Mouse (Mus musculus) v-Abl transformed pro-B cells (cell line): ENCODE measurements around the gene Mad1l1.

Experiments
- in situ Hi-C, 2 experiments: fragments of 400-800 bp; cut with MboI; formaldehyde crosslinking; loops; one replicate each; pipeline ENCODE4 v1.15.1; 2025; ENCODE audit not compliant: unreplicated experiment in 2 of 2

The Mad1l1 gene

DNA sequence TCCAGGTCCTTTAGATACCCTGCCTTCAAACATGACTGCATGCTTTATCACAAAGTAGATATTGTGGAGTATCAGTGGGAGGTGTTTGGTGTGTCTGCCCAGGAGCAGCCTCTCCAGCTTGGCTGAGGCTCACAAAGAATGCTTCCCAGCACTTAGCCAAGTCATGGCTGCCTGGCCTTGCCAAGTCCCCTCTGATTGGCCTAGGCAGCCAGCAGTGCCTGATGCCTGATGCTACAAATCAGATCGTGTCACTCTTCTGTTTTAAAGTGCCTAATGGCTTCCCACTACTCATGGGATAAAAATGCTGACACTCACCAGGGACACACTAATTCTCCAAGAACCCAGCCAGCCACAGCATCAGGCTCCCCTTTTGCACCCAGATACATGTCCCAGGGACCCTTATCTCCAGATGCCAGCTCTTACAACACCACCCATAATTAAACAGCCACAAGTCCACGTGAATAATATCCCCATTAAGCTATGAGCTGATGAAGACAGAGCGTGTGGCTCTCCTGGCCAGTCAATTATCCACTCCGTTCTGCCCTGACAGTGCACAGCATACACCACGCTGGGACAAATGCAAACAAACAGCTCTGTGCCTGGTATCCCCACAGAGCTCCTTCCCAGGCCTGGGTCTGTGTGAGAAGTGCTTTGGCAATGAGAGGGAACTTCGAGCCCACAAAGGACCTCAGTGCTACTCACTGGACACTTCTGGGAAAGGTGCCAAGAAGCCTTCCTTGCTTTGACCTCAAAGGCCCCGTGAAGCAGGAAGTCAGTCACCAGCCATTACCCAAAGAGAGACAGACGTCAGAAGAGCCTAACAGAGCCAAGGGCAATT lies 205.7 kb downstream of the Mad1l1 start:
- in situ Hi-C loops = no loop called here

DNA sequence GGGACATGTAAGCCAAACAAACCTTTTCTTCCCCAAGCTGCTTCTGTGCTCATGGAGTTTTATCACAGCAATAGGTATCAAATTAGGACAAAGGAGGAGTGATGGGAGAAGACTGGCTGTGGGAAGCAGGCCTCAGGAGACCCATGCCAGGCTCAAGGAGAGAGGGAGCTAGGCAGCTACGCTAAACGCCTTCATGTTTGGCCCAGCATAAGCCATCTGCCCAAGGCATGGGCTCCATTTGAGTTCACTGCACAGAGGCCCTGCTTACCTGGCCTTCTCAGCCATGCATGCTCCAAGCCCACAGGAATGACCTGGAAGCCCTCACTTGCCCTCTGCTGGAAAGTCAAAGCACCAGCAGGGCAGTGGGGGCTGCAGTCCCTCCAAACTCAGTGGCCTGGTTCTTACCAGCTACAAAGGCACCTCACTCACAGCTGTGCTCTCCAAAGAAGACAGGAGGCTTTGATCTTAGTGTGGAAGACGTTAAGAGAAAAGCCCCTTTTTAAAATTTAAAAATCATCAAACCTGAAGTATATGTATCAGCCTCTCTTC lies 206.8 kb downstream of the Mad1l1 start:
- in situ Hi-C loops = no loop called here

DNA sequence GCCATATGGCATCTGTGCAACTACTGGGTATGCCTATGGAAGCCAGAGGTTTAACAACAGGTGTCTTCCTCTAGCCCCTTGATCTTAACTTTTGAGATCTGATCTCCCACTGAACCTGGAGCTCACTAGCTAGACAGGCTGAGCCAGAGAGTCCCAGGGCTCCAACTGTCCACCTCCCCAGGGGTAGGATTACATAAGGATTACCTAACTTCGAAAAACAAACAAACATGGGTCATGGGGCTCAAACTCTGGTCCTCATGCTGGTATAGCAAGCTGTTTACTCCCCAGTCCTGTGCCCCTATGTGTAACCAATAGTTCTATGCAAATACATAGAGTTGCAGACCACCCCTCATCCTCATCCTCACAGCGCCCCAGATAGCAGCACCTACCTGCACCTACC lies 208.1 kb downstream of the Mad1l1 start:
- in situ Hi-C loops = no loop called here

DNA sequence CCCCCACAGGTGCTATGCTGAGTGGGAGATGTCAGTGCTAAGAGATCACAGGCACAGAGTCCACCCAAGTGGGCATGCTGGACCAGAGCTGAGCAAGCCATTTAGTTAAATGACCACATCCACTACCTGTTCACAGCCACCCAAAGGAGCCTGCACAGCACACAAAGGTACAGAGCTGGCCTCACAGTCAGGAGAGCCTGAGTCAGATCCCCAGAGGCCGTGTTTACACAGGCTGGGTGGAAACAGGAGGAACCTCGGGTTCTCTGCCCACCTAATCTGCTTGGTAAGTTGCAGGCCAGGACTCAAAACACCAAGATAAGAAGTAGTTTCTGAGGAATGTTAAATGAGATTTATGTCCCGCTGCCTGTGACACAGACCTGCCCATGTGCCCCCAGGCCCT lies 211.3 kb downstream of the Mad1l1 start:
- in situ Hi-C loops = no loop called here

DNA sequence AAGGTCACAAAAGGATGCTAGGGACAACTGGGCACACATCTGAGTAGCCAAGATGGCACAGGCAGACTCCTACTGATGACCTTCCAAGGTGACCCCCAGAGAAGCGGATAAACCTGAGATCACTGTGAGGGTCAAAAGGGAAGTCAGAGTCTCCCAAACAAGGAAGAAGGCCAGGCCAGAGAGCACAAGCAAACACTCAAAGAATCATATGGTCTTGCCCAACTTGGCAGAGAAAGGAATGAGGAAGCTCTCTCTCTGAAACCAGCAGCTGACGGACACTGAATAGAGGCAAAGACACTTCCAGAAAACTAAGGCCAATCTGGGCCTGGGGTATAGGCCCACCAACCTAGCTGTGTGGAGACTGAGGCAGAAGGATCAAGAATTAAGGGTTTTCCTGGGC lies 213.4 kb downstream of the Mad1l1 start:
- in situ Hi-C loops = no loop called here

DNA sequence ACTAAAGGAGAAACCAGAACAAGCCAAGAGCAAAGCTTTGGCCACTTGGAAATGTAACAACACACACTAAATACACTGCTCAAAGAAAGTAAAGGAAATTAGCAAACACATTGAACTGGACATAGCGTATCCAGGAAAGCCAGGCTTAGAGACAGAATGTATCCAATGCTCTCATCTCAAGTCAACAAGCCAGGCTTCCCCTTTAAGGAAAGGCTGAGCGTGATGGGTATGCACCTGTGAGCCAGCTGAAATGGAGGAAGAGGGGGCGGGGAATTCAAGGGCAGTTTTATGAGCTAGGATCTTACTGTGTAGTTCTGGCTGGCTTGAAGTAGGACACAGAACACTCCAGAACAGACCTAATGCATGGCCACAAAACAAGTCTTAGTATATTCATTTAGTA lies 215.3 kb downstream of the Mad1l1 start:
- in situ Hi-C loops = no loop called here

DNA sequence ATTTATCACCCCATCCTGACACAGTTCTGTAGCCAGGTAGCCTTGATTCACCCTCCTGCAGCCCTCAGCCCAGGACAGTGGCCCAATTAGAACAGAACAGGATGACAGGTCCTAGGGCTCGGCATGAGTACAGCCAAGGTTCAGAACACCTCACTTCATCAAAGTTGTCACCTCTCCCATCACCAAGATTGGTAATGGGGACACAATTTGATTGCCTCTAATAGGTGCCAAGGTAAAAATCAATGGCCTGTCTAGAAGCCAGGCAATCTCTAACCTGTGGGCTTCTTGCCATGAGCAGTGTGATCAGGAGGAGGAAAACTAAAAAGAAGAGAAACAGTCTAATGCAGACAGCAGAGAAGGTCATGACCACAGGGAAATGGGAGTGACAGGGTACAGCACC lies 216.5 kb downstream of the Mad1l1 start:
- in situ Hi-C loops = no loop called here

DNA sequence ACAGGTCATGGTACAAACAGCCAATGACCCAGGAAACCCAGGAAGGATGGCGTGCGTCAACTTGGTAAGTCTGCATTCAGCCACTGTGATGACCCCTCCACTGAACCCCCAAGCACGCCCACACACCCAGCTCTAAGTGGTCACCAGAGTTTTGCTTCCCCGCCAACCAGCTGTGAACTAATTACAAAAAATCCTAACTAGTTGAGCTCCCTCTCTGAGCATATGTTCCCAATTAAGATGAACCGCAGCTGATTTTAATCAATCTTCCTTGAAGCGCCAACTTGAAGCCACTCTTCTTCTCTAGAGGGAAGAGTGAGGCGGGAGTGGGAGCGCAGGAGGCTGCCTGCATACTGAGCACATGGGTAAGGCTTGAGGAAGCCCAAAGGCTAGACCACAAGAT lies 218.6 kb downstream of the Mad1l1 start:
- in situ Hi-C loops = no loop called here

DNA sequence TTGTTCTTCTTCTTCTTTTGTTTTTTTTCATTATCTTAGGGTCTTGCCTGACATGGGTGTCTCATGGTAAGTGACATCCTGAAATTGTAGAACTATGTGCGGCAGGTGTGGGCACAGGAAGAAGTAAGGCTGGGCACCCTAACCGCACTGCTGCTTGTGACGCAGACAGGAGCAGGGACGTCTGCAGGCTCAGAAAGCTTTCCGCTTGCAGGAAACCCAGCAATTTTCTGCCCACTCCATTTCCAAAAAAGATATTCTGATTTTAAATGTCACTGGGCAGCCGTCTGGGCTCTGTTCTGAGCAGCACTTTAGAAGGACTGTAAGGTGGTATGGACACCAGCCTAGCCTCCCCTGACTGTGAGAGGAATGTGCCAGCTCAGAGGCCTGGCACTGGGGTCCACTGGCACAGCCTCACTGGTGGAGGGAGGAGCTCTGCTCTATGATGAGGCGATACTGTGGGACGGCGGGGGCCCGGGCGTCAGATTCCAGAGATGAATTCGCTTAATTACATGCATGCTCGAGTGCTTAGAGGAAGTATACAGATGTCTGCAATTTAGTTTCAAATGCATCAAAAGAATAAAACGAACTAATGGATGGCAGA lies 219.8 kb downstream of the Mad1l1 start:
- in situ Hi-C loops = no loop called here

DNA sequence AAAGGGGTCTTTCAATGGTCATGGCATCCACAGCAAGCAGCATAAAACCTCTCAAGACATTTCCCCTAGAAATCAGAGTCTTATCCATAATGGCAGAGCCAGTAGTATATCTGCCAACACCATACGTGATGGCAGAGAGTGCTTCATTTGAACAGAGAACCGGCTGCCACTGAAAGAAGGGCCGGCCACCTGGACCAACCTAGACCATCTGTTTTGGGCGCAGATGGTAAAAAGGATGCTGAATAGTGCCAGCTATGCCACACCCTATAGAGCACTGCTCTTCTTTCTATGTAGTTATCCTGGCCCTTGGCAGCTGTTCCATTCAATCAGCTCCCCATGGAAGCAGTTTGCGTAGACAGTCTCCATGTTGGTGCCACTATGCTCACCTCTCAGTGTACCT lies 222.6 kb downstream of the Mad1l1 start:
- in situ Hi-C loops = no loop called here

DNA sequence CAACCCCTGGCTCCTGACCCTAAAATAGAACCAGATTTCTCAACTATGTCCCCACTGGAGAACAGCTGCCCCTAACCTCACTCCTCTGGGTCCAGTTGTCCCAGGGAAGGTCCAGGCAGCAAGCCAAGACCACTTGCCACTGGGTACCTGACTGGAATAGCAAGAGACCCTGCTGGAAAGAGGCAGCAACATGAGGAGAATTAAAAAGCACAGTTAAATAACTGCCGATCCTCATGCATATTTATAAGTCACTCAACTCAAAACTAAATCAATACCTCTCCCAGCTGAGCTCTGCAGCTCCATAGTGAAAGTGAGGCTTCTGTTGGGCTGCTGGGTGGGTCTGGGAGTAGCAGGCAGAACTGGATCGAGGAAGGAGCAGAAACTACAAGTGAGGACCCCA lies 226.1 kb downstream of the Mad1l1 start:
- in situ Hi-C loops = no loop called here

DNA sequence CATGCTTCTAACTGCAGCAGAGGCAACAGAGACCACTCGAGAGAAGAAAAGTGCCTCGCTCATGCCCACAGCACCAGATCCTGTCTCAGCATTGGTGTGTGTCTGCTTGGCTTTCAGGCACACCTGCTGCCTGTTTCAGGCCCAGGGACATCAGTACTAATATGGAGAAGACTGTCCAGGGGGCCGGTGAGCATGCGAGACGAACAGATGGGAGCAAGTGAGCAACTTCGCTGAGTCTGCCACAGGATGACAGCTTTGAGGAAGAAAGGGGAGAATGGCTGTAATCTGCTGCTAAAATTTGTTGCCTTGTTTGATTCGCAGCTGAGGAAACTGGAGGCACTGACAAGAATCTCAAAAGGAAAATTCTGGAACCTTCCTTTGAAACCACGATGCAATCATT lies 227.9 kb downstream of the Mad1l1 start:
- in situ Hi-C loops = no loop called here

DNA sequence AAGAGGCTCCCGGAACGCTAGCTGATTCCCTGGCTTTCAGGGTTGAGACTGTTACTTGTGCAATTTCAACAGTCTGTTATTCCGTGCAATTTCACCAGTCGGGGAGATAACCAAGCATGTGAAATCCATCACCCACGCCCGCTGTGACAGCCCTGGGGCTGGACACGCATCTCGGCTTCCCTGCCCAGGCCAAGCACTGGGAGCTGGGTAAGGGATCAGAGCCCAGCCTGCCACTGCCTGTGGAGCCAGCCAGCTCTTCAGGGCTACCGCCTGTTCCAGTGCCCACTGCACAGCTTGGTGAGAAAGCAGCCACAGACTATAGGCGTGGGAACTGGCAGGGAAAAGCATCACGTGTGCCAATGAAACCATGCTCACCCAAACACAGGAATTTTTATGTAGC lies 229.8 kb downstream of the Mad1l1 start:
- in situ Hi-C loops = no loop called here

DNA sequence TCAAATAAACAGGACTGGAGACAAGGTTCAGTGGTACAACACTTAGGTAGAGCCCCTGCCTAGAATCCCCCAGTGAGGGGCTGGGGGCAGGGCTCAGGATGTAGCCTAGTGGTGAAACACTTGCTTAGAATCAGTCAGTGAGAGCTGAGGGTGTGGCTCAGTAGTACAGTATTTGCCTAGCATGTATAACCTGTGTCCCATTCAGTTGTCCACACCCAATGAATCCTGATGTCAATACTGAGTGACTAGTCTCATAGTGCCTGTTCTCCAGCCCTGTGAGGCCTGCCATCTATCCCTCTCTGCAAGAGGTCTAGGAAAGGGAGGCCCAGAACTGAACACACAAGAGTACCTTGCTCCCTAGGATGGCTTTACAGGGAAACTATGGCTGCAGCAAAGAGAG lies 232.1 kb downstream of the Mad1l1 start:
- in situ Hi-C loops = no loop called here

DNA sequence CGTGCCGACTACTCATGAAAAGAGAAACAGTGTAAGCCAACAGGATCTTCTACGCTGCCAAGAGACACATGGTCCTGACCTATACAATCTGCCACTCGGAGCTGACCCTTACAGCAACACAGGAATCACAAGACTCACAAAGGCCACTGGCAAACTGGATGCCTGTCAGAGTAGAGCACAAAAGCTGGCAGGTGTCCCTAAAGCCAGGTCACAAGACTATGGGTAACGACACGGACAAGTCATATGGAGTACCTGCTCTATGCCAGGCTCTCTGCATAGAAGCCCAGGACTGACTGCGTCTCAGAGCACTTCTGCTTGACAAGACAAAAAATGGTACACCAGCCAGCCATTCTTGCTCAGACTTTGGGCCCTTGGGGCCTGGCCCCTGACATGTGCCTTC lies 234.1 kb downstream of the Mad1l1 start:
- in situ Hi-C loops = no loop called here

DNA sequence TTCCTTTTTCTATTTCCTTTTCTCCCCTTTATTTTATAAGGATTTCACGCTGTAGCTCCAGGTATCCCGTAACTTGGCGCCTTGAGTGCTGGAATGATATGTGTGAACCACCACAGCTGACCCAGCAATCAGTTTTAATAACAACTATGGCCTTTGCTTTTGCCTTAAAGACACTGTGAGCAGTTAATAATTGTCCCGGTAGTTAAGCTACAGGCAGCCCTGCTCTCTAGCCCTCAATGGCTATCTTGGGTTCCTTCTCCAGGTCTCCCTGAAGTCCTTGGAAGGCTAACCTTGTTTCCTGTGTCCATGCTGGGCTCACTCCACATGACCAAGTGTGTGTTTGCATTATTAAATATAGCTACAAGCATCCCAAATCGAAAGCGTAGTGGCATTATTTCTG lies 237.0 kb downstream of the Mad1l1 start:
- in situ Hi-C loops = no loop called here

DNA sequence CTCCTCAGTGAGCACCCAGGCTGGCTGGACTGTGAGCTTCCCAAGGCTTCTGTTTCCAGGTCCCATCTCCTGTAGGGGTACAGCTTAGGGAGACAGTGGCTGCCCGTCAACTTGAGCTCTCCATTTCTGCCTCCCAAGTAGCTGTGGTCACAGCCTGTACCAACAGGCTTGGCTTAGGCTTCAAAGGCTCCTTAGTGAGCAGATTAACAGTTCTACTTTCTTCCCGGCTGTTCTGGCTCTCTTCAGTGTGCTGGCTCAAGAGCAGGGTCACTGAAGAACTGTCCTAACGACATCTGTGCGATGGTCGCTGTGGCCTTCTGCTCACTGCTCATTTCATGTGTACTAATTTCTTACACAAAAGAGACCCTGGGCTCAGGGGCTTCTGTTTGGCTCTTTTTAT lies 237.4 kb downstream of the Mad1l1 start:
- in situ Hi-C loops = no loop called here

DNA sequence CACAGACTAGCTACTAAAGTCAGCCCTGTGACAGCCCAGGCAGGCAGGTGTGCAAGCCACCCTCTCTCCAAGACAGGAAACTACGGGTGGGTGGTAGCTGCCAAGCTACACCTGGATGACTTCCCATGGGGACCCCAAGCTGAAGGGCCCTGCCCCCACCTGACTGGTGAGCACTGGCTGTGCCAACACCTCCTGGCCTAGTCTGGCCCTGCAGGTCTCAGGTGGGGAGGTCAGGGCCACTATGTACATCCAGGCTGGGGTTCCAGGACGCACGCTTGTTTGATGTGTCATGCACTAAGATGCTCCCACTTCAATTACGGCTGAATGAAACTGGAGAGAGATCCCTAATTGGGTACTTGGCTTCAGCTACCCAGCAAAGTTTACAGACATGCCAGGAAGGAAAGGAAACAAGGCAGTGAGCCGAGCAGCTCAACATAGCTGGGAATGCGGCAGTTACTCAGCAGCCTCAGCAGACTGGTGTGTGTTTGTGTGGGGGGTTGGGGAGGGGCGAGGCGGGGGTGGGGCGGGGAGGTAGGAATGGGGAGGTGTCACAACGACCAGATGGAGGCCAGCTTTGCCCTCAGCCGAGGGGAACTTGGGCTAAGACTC lies 239.0 kb downstream of the Mad1l1 start:
- in situ Hi-C loops = no loop called here

DNA sequence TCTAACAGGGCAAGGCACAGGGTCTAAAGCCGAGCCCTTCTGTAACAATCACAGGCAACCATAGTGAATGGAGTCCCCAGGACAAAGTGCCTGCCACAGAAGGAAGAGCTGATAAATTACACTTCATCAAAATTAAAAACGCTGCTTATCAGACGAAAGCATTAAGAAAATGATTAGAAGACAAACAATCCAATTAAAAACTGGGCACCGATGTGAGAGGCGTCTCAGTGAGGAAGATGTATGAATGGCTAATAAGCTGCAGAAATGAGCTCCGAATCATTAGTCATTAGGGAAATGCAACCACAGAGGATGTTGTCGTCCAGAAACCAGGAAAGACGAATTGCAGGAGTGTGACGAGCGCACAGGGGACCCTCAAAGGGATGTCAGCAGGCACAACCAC lies 240.3 kb downstream of the Mad1l1 start:
- in situ Hi-C loops = no loop called here

DNA sequence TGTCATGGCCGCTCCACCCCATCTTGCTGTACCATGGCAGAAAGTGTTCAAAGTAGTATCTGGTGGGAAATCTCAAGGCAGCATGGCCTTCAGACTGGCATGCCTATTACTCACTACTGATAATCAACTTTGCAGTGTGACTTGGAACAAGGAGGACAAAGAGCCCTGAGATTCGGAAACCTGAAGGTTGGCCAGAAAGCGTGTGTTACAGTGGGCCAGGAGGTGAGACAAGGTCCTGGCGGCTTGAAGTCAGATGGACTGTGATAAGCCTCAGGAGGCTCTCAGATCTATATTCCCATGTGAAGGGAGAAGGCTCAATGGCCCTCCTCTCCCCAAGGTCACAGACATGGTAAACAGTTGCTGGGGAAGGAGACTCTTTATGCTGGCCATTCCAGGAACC lies 241.8 kb downstream of the Mad1l1 start:
- in situ Hi-C loops = no loop called here

DNA sequence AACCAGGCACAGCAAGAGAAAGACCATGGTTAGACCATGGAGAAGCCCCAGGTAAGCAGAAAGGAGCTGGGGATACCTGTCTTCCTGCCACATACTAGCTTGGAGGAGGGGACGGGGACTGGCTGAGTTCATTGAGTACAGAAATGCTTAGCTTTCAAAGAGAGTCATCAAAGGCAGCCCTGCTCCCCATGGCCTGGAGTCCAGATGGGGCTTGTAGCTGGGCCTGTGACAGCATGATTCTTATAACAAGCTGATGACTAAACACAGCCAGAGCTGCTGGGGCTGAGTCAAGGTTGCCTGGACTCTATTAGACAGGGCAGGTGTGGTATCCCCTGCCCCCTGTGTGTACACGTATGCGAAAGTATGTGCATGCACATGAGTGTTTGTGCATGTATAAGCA lies 242.9 kb downstream of the Mad1l1 start:
- in situ Hi-C loops = no loop called here

DNA sequence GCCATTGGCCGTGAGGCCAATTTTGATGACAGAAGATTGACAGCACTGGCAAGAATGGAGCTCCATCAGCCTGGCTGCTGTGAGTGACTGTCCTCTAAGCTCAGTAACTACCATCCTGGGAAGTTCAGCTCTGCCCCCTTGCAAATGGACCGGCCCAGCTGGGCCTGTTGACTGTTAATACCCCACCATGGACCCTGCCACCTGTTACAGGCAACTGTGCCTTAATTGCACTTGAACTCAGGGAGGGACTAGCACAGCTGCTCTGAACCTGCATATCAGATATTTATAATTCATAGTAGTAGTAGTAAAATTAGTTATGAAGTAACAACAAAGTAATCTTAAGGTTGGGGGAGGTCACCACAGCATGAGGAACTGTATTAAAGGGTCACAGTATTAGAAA lies 244.9 kb downstream of the Mad1l1 start:
- in situ Hi-C loops = no loop called here
